Mouse (Mus musculus): ENCODE measurements at regions not wholly inside any gene's neighbourhood (a gene's known extent, or its start where the extent isn't known, plus 50 kb on each side); places are given as distances from the start of the nearest gene placed in this dataset.
A peak's percentile ranks its signal among the peaks of the same experiment; 100 is the strongest.

DNA sequence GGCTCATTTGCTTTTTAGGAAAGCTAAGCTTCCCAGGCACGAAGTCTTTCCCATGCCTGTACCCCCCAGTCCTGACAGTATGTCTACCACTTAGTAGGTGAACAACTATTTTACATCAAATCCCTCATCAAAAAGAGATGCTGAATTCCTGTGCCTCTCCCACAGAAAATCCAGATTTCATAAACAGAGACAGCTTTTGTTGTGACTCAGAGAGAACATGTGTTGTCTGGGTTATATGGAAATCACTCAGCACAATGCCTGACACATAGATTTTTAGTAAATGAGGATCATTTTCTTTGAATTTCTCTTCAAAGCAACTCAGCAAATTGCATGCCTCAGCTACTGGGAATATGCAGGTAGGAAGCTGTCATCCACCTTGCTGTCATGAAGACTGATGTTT is 193.5 kb downstream of the Usp46 start:
- DNase-seq (ENCODE audit: low spot score): no peak

DNA sequence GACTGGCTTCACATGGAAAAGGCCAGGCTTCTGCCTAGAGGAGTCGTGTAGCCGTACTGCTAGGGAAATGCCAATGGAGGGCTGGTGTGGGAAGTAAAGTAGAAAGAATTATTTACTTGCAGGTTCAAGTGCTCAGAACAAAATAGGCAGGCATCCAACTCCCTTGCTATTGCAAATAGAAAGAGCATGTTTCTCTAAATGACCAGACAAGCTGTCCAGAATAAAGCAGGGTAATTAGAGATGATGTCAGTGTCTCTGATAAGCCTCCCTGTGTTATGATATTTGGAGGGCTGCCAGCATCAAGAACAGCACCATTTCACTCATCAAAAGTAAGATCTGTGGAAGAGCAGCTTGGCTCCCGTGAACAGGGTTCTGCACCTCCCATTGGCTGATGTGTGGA is 192.4 kb downstream of the Usp46 start:
- DNase-seq (ENCODE audit: low spot score): no peak

DNA sequence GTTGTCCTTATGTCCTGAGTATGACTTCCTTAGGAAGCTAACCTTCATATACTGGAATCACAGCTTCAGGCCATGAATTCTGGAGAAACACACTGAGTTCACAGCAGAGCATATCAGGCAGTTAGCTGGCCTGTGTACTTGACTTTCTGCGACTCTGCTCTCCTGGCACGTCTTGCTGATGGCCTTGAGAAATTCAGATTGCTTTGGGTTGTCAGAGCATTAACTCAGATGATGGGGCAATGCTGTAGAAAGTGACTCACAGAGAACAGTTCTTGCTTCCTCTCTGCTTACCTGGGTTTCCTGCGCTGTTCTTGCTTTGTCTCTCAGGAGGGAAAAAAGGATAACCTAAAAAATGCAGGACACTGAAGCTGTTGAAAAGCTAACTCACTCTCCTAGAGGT is 187.3 kb downstream of the Usp46 start:
- DNase-seq (ENCODE audit: low spot score): no peak

DNA sequence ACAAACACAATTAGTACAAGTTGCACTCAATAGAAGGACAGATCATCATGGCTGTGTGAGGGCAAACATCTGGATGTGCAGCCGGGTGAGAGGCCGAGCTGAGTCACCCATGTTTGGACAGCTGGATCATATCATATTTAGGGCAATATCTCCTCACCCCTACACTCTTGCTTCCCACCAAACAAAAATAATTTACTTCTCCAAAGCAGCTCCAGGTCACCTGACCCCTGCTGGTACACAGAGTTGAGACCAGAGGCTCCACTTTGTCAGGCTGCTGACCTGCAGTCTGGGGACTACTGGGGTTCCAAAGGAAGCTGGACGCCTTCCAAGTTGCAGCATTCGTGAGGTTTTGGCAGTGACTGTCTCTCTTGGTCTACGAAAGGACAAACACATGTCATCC is 186.3 kb downstream of the Usp46 start:
- DNase-seq (ENCODE audit: low spot score): peak; percentile 83

DNA sequence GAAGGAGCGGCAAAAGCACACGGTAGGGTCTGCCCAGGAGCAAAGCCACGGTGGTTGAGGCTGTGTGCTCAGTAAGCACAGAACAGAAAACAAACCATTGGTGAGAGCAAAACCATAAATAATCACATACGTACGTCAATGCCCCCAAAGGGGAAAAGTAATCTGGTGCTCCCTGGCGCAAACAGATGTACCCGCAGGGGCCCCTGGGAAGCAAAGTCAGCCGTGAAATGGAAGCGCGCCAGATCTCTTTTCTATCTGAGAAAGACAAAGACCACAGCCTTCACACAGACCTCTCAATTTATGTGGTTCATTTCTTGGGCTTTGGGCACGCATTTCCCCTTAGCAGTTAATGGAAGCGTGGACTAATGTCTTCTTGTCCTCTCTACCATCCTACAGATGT is 183.2 kb downstream of the Usp46 start:
- DNase-seq (ENCODE audit: low spot score): no peak

DNA sequence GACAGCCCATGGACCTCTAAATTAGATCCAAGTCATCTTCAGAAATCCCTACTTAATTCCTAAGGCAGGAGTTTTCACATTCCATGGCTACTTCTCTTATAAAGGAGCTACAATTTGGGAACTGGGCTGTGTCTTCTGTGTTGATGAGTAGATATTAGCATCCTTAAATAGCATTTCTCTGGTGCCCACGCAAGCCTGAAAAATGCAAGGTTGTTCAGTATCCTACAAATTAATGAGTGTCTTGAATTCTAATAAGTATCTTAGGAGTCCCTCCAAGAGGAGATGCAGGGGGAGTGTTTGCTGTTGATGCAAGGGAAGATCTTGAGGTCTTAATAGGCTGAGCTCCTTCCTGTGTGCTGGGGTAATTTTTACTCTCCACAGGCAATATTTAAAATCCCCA is 182.5 kb downstream of the Usp46 start:
- DNase-seq (ENCODE audit: low spot score): no peak

DNA sequence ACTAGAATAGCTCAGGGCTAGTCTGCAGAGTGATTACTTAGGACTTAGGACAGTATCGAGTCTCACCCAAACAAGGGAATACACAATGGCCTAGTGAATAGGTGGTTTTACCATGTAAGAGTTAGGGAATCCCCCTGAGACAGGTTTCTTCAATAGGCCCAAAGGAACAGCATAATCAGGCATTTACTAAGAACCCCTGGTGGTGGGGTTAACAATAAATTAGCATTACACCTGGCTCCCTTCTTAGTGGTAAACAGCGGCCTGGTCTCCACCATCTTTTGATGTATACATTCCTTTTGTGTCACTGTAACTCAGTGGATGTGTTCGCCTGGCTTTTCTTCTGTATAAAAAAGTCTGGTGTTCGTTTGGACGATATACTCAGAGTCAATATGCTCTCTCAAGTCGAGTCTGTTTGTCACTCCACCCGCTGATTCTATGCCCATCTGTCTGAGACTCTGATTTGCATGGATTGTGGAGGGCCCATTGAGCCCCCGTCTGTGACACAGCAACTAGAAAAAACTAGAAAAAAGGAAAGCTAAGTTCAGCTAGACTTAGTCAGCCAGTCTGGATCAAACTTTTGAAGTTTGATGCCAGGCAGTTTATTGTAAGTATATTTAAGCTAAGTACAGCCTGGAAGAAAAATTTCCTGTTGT is 180.8 kb downstream of the Usp46 start:
- DNase-seq (ENCODE audit: low spot score): no peak

DNA sequence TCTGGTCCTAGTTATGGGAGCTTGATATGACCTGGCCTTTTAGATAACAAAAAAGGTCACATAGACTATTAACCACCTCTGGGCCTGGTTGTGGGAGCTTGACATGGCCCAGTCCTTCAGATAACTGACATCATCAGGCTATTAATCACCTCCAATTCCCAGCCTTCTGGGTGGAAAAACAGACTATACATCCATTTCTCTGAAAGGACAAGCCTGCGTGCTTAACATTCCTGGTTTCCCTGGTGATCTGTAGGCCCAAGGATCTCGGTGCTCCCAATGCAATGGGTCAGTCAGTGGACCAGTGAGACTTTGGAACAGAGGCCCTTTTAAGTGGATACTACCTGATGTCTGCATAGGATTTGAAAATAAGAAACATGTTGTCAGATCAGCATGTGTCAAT is 179.8 kb downstream of the Usp46 start:
- DNase-seq (ENCODE audit: low spot score): peak; percentile 56

DNA sequence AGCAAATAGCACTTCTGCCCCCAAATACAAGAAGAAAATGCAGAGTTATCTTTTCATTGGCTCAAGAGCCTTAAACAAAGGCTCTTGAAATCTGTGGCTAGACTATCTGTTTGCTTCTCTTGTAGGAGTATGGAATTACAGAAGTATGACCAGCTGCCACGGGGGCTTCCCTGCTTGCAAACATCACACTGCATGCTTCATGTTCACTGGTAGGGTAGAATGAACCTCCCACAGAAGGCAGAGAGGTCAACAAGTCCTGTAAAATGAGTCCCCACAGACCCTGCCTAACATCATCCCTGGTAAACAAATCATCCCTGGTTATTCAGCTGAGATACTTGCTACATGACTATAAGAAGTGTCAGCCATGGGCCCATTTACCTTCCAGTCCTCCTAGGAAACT is 178.9 kb downstream of the Usp46 start:
- DNase-seq (ENCODE audit: low spot score): no peak

DNA sequence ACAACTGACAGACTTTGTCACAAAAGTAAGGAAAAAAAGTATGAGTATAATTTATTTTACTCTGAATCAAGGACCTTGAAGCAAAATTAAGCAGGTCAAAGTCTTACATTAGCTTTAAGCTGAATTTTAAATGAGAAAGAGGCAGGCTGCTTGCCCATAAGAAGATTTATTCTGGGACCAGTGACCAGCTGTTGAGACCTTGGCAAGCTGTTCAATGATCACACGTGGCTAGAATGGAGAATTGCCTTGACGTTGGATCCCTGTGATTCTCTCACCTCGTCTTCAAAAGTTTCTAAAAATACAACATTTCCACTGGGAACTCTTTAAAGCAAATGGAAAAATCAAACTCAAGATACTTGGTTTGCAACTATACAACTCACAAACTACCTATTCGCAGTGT is 177.3 kb downstream of the Usp46 start:
- no peak for DNase-seq (ENCODE audit: low spot score)

DNA sequence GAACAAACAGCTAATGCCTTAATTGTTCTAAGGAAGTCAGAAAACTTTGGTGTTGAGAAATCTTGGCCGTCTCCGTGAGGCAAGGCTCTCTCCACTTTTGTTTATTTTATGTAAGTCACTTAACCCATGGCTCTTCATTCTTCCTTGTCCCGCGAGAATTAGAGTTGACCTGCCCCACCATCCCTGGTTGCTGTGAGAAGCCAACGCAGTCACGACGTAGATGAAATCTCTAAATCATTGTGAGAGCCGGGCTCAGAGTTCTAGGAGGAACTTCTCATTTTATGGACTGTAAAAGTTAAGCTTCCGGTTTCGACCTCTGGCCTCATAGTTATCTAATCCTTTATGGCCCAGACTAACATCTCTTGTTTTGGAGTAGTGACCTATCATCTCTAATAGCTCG is 176.6 kb downstream of the Usp46 start:
- no peak for DNase-seq (ENCODE audit: low spot score)

DNA sequence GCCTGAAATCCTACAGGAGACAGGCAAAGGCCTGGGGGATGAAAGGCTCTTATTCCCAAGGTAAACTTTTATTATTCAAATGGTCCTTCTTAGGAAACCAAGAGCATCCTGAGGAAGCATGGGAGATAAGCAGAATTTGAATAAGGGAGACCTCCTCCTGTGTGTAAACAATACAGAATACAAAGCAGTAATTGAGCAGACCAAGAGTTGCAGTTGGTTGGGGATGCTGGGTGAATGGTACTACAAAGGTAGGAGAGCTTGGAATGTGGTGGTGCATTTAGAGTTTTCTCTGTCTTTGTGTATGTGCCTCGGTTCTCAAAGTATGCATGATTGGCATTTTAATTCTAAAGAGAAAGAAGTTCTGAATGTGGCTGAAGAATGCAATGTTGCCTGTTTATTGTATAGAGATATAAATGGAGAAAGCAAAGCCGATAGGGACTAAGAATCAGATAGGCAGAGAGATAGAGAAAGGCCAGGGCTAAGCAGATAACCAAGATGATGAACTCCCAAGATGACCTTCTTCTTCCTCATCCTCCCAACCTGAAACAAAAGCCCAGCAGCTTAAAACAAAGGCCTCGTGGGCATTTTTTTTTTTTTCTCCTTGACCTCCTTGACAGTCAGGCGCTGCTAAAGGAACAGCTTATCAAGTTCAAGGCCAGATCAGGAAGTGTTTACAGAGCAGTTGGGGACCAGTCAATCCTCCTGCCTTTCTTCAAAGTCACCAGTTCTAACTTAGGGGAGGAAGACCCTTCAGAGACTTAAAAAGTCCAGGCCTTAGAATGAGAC is 175.6 kb downstream of the Usp46 start:
- no peak for DNase-seq (ENCODE audit: low spot score)

DNA sequence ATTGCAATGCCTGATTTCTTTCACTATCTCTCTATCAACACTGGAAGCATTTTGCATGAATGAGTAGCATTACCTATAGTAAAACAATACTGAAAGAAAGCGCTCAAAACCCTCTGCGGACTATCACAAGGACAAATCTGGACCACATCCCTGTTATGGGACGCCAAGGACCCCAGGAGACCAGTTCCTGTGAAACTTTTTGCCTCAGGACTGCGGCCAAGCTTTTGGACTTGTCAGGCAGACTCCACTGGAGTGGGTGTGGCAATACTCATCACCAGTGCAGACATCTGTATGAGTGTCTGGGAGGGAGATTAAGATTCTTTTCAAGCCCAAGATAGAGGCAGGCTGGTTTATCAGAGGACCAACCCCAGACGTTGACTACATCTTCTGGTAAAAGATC is 173.0 kb downstream of the Usp46 start:
- DNase-seq (ENCODE audit: low spot score): no peak

DNA sequence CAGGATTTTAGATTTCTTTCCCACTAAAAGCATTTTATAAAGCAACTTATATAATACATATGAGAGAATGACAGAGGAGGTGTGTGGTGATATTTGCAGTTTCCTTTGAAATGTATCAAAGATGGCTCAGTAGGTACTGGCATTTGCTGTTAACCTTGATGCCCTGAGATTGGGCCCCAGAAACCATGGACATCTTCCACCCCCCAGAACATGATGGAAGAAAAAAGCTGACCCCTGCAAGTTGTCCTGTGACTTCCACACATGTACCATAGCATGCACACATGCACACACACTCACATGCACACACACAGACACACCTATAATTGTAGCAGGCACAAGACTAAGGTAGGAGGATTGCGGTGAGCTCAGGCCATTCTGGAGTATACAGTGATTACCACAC is 171.4 kb downstream of the Usp46 start:
- no peak for DNase-seq (ENCODE audit: low spot score)

DNA sequence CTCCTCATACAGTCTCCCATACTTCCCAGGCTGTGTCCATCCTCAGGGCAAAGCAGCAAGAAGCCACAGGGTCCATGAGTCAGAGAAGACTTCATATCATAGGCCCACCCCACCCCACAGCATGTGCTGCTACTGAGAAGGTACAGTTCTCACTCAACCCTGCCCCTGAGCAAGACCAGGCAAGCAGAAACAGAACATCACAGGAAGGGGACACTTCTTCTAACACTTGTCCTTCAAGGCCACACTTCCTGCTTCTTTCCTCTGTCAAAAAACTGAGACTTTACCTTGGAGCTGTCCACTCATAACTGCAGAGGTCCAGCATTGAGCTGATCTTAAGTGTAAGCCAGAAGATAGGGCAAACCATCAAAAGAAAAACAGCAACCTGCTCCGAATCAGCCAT is 166.6 kb downstream of the Usp46 start:
- no peak for DNase-seq (ENCODE audit: low spot score)

DNA sequence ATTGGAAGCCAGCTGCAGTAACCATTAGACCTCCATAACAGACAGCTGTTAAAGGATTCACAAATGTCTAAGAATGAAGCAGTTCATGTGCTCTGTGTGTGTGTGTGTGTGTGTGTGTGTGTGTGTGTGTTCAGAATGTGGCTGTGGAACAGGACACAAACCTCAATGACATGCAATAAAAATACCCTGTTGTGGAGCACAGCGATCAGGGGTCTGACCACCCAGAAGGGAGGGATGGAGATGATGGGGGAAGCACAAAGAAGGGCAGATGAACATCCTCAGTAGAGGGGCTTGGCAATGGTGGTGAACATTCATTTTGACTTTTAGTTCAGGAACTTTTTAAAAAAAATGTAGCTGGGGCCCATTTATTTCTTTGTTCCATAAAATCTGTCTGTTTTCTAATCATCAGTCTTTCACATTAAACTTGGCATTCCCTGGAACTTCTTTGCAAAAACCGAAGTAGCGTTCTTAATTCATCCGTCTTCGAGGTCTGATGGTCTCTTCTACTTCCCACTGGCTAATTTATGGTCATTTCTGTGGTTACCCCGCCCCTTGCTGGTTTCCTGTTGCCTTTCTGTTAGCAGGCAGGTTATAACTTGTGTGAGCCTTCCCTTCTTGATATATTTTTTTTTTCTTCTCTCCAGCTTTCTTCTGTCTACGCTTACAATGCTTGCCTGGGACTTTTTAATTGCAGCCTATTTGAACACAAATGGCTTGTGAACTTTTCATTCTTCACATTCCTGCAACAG is 165.6 kb downstream of the Usp46 start:
- DNase-seq (ENCODE audit: low spot score): peak; percentile 18

DNA sequence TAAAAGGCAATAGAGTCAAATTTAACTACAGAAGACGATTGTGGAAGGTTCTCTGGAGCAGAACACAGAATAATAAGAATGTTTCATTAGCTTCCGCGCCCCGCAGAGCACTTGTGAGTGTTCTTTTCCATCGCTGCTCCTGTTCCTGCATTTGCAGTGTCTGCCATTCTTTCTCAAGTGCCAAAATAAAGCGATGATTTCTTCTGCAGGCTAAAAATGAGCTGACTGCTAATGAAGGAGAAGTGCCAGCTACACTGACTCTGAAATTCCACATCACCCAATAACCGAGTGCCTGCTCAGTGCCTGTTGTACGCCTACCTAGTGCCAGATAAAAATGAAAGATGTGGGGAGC is 165.0 kb downstream of the Usp46 start:
- DNase-seq (ENCODE audit: low spot score): no peak

DNA sequence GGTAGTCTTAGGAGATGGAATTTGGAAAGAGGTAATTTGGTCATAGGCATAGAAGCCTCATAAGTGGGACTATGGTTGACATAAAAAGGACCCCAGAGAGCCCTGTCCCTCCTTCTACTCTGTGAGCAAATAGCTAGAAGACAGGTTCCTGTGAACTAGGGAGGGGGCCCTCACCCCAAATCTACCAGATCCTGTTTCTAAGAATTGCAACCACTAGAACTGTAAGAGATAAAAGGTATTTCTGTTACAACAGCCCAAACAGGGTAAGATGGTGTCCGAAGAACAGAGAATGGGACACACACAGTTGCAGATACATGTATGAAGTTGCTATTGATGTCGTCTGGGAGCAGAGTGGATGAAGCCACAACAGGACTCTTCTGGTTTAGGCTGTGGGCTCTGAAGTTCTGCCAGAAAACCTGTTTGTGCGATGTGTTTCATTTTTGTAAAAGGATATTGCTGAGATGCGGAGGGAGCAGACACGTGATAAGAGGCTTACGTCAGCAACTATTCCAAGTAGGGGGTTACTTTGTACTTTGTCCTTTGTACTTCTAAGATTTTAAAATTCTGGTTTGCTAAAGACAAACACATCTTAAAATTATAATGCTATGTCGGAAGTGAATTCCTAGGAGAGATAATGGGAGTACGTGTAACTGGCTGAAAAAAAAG is 164.0 kb downstream of the Usp46 start:
- DNase-seq (ENCODE audit: low spot score): no peak

DNA sequence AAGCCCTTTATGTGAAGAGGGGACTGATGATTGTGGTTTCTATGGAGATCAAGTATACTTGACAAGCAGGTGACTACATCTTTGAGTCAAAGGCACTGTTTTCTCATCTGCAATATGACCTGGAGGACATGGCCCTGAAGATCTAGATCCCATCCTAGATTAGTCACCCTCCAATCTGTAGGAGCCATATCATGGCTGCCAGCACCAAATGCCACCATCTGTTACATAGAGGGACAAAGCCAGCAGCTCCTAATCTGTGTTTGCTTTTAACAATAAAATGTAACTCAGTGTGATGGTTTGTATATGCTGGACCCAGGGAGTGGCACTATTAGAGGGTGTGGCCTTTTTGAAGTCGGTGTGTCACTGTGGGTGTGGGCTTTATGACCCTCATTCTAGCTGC is 156.1 kb downstream of the Usp46 start:
- DNase-seq (ENCODE audit: low spot score): no peak

DNA sequence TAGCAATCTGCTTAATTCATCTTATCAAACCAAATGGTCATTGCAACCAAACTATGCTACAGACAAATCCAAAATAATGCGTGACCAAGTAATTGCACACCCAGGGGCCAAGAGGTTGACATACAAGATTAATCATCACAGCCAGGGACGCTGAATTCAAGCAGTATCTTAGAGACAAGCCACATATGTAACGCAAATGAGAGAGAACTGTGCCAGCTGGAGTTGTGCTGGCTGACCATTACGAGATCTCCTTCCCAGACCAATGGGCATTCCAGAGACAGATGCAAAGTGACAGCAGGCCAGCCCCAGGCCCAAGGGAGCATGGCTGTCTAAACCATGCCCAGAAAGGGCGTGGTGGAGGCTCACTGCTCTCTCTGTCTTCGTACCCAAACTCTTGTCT is 155.1 kb downstream of the Usp46 start:
- peak; percentile 69 for DNase-seq (ENCODE audit: low spot score)

DNA sequence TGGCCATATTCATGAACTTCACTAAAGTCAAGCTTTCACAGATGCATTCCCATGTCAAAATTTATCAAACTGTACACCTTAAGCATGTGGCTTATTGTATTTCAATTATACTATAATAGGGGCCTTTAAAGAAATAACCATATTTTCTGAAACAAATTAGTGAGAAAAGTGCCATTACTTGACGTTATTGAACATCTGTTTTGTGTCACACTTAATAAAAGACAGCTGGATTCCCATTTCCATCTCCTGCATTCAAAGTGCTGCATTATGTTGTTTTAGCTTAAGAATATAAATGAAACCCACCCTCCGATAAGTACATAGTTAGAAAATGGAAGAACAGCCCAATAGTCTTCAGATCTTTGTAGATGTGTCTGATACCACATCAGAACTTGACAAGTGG is 150.2 kb downstream of the Usp46 start:
- DNase-seq (ENCODE audit: low spot score): no peak

DNA sequence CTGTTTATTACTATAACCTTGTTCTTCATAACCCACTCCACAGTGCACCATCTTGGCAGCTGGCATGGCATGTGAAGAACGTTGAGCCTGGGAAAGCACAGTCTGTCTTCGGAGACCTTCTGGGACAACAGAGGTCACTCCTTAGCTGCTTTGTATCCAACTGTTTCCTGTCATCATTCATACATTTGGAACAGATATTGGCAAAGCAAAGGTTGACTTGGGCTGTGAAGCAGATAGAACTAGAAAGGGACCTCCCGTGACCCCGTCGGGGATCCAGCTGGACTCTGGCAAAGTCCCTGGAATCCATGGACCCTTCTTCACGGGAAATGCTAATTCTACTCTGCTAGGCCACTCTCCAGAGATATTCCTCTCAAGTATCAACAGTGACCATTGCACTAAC is 148.3 kb downstream of the Usp46 start:
- DNase-seq (ENCODE audit: low spot score): no peak

DNA sequence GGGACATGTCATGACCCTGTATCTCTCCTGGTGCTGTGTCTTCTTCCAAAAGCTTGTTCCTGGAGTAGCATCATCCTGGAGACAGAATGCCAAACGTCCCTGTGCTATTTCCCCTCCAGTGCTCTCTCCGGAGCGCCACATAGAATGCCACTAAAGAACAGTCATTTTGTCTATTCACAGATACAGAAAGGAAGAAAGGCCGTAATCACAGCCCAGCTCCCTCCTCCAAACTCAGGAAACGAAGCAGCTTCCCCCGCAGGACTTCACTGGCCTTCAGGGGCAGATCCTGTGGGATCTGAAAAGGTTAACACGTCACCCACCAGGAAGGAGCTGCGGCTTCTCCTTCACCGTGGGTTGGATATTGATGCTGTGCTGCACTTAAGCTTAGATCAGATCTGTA is 140.7 kb downstream of the Usp46 start:
- DNase-seq (ENCODE audit: low spot score): no peak

Data from embryo, embryonic 10 days (tissue).